Mouse (Mus musculus): ENCODE results near the gene Nkrf. TPM values are rescaled to one million over a fixed set of nuclear protein-coding genes. Genes with fewer than 3 reads are reported as not detected.

Gene Nkrf
- polyA plus RNA-seq (2014; fragmentation: Illumina TruSeq; extraction: RNeasy Lipid Tissue Mini Kit (QIAGEN cat#74804); ENCODE audit: low read depth, low replicate concordance), result 3.1 TPM

GRCm38 (mm10) chrX:36902321-36903114, at the start of gene Nkrf:
TSS of gene Nkrf (minus strand) at chrX:36902899.

DNA sequence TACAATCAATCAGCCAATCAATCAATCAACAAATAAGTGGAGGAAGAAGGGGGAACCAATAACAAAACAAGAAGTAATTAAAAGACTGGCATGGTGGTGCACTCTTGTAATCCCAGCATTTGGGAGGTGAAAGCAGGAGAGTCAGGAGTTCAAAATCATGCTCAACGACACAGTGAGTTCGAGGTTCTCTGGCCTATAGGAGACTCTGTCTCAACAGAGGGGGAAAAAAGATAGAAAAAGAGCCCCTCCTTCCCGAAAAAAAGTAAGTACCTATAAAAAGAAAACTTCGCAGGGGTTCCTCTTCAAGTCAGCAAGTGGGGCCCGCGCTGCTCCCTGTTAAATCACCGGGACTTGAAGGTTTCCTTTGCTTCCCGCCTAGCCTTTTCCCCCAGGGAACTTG, 28.9 kb downstream of the Nkrf start, which contains the start of the genes Ube2a and C330007P06Rik:
Gene Ube2a (plus strand): TSS at position 136 of the 400 bp plus-strand sequence.
Gene C330007P06Rik (minus strand): TSS at position 347 of the 400 bp plus-strand sequence.

Other genes starting within 250 kb of the Nkrf start
- 0.52 TPM for gene Slc25a43, start 159.2 kb downstream of the Nkrf start, polyA plus RNA-seq (2014; fragmentation: Illumina TruSeq; extraction: RNeasy Lipid Tissue Mini Kit (QIAGEN cat#74804); ENCODE audit: low read depth, low replicate concordance)
- gene Slc25a5, start 107.2 kb downstream of the Nkrf start, polyA plus RNA-seq (2014; fragmentation: Illumina TruSeq; extraction: RNeasy Lipid Tissue Mini Kit (QIAGEN cat#74804); ENCODE audit: low read depth, low replicate concordance), result 475 TPM
- gene Ube2a, start 29.0 kb downstream of the Nkrf start, polyA plus RNA-seq (2014; fragmentation: Illumina TruSeq; extraction: RNeasy Lipid Tissue Mini Kit (QIAGEN cat#74804); ENCODE audit: low read depth, low replicate concordance), result 71.5 TPM
- 17.9 TPM for gene C330007P06Rik, start 28.8 kb downstream of the Nkrf start, polyA plus RNA-seq (2014; fragmentation: Illumina TruSeq; extraction: RNeasy Lipid Tissue Mini Kit (QIAGEN cat#74804); ENCODE audit: low read depth, low replicate concordance)
- 6.0 TPM for gene Sept6, start 88.9 kb upstream of the Nkrf start, polyA plus RNA-seq (2014; fragmentation: Illumina TruSeq; extraction: RNeasy Lipid Tissue Mini Kit (QIAGEN cat#74804); ENCODE audit: low read depth, low replicate concordance)
- not detected for gene Sowahd, start 145.9 kb upstream of the Nkrf start, polyA plus RNA-seq (2014; fragmentation: Illumina TruSeq; extraction: RNeasy Lipid Tissue Mini Kit (QIAGEN cat#74804); ENCODE audit: low read depth, low replicate concordance)
- 275 TPM for gene Rpl39, start 182.5 kb upstream of the Nkrf start, polyA plus RNA-seq (2014; fragmentation: Illumina TruSeq; extraction: RNeasy Lipid Tissue Mini Kit (QIAGEN cat#74804); ENCODE audit: low read depth, low replicate concordance)
- 19.8 TPM for gene Upf3b, start 207.4 kb upstream of the Nkrf start, polyA plus RNA-seq (2014; fragmentation: Illumina TruSeq; extraction: RNeasy Lipid Tissue Mini Kit (QIAGEN cat#74804); ENCODE audit: low read depth, low replicate concordance)
- gene Nkap, start 223.9 kb upstream of the Nkrf start, polyA plus RNA-seq (2014; fragmentation: Illumina TruSeq; extraction: RNeasy Lipid Tissue Mini Kit (QIAGEN cat#74804); ENCODE audit: low read depth, low replicate concordance), result 7.0 TPM